Mouse (Mus musculus): ENCODE data around the gene Lrrc47. TPM values are rescaled to one million over a fixed set of nuclear protein-coding genes. Genes with fewer than 3 reads are reported as not detected.

Gene Lrrc47
- polyA plus RNA-seq, 1 experiment from 2014 or later, result 28.3 TPM

DNA sequence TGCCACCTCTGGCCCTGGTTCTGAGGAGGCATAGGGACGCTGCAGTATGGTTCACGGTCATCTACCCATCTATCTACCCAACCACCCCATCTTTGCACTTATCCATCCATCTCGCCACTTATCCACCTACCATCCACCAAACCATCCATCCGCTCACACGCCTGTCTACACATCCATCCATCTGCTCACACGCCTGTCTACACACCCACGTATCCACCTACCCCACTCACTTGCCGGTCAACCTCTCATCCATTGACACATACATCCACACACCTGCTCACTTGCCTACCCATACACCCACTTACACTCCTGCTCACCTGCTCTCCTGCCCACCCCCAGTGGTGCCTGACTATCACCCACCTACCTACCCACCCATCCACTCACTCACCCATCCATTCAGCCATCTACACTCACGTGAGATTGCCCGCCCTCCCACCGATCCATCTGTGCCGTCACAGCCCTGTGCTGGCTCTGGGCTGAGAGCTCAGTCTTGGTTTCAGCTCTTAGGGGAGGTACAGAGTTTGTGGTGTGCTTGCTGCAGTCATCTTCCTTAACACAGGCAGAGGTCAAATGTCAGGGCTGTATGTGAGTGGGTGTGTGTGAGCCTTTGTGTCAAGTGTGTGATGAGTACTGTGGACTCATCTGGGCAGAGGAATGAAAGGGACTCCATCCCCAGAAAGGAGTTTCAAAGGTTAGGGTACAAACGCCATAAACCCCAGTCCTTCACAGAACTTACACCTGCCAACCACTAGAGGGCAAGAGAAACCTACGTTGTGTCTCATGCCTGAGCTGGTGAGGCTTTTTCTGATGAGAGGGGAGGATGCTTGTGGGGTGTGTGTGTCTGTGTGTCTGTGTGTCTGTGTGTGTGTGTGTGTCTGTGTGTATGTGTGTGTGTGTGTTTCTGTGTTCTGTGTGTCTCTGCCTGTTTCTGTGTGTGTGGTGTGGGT lies 53.6 kb downstream of the Lrrc47 start:
- Histone ChIP-seq H3K4me3 (no peak overlapping the region), H3K27ac (no peak overlapping the region), H3K4me1 (no peaks in the 10 kb centered on the region), H3K9me3 (replicated peaks) (no peaks in the 10 kb centered on the region), H3K27me3 (ENCODE audit: low read depth, poor library complexity, severe bottlenecking) (peaks cover 10% of the 10 kb centered on the region), H3K36me3 (no peaks in the 10 kb centered on the region)
- no peak for DNase-seq (ENCODE audit: low spot score)
- WGBS, result 64% methylated on average over 14 of the region's 14 CpGs

DNA sequence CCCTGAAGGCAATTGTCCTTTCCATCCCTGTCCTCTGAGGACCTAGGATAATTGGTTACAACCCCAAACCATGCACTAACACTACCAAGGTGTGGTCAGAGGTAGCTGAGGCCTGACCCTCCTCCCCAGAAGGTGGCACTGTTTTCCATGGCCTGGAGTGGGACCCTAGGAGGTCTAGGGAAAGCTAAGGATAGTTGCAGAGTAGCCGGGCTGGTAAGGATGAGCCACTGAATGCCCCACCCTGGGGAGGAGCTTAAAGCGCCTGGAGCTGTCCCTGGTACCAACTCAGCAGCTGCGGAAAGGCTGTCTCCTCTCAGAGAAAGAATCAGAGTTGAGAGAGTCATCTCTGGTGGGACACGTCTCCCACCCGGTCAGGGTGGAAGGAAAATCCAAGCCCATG lies 59.4 kb downstream of the Lrrc47 start:
- no peaks in the 10 kb centered on the region for H3K4me1 ChIP-seq
- H3K9me3 ChIP-seq (replicated peaks), result no peaks in the 10 kb centered on the region
- no peak overlapping the region for H3K27ac ChIP-seq
- H3K27me3 ChIP-seq (ENCODE audit: low read depth, poor library complexity, severe bottlenecking), result peaks cover 59% of the 10 kb centered on the region
- H3K36me3 ChIP-seq, result no peaks in the 10 kb centered on the region
- no peak overlapping the region for H3K4me3 ChIP-seq
- WGBS, result 2% methylated on average over 5 of the region's 5 CpGs
- DNase-seq (ENCODE audit: low spot score), result peak; percentile 56

Other genes with a start within 250 kb of the Lrrc47 start
- 147 and 162 TPM in 2 replicates for gene A430005L14Rik, start 54.5 kb upstream of the Lrrc47 start, polyA plus RNA-seq (2016; fragmentation: Nextera tagmentation; extraction: Ambion mirVana)
- gene Dffb, start 36.6 kb upstream of the Lrrc47 start, polyA plus RNA-seq (2016; fragmentation: Nextera tagmentation; extraction: Ambion mirVana), result 14.8 TPM in 2 replicates
- gene Cep104, start 36.5 kb upstream of the Lrrc47 start, polyA plus RNA-seq (2016; fragmentation: Nextera tagmentation; extraction: Ambion mirVana), result 21.0 and 22.3 TPM in 2 replicates
- gene Smim1, start 14.5 kb downstream of the Lrrc47 start, polyA plus RNA-seq (2016; fragmentation: Nextera tagmentation; extraction: Ambion mirVana), result 12.7 and 27.4 TPM in 2 replicates
- not detected in 2 replicates for gene Ccdc27, start 30.9 kb downstream of the Lrrc47 start, polyA plus RNA-seq (2016; fragmentation: Nextera tagmentation; extraction: Ambion mirVana)
- gene Trp73, start 128.5 kb downstream of the Lrrc47 start, polyA plus RNA-seq (2016; fragmentation: Nextera tagmentation; extraction: Ambion mirVana), result 0.30 and 0.80 TPM in 2 replicates
- gene Wrap73, start 130.6 kb downstream of the Lrrc47 start, polyA plus RNA-seq (2016; fragmentation: Nextera tagmentation; extraction: Ambion mirVana), result 43.8 and 49.0 TPM in 2 replicates
- 100 and 102 TPM in 2 replicates for gene Tprgl, start 148.9 kb downstream of the Lrrc47 start, polyA plus RNA-seq (2016; fragmentation: Nextera tagmentation; extraction: Ambion mirVana)
- 33.6 and 43.5 TPM in 2 replicates for gene Megf6, start 159.0 kb downstream of the Lrrc47 start, polyA plus RNA-seq (2016; fragmentation: Nextera tagmentation; extraction: Ambion mirVana)